Mouse (Mus musculus): ENCODE measurements around the gene Sectm1a. TPM values are rescaled to one million over a fixed set of nuclear protein-coding genes. Genes with fewer than 3 reads are reported as not detected.
"Not testable (repeated sequence)": the region's sequence is repeated elsewhere in the genome, so short reads cannot be mapped to it uniquely, and the experiment has no call there.

The Sectm1a gene
- polyA plus RNA-seq, 1 experiment from 2014 or later = not detected

DNA sequence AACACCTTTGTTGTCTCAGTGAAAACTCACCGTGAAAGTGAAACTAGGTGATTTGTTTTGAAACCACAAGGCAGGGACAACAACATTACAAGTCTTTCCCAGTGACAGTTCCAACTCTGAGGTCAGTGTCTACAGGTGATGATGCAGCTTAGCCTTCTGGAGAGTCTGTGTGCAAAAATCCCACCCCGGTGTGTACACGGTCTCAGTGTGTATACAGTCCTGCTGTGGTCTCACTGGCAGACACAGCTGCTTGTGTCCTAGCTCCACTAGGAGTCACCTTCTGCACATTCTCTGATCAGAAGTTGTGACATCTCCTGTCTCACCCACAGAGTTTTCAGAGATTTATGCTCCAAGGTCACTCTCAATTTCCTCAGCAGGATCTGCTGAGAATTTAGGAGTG lies 16.8 kb downstream of the Sectm1a start:
- no peak for ATAC-seq (replicated peaks; ENCODE audit: insufficient number of reproducible peaks, low FRiP score, low TSS enrichment, low read depth)
- 82% methylated on average over 3 of the region's 3 CpGs for WGBS

DNA sequence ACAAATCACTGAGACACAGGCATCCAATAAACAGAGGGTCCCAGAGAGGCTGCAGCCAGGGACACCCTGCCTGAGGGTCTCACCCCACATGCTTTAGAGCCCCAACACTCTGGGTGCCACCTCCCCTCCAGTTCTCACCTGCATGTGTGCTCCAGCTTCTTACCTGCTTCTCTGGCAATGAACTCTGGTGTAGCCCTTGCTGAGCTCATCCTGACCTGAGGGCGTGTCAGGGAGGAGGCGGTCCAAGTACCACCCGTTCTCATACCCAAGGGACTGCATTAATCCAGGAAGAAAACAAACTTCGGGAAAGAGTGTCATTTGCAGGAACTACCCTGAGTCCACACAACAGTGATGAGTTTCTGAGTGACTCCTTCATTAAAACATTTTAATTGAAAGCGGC lies 17.6 kb downstream of the Sectm1a start, which contains the start of gene Sectm1b:
Sectm1b (minus strand) TSS at position 191 of the 400 bp plus-strand sequence.
- Histone ChIP-seq H3K9ac (replicated peaks; ENCODE audit: low read length) (no peak within 1 kb of the TSS), H3K4me2 (ENCODE audit: low read depth, low read length) (no peak within 1 kb of the TSS), H3K36me3 (replicated peaks; ENCODE audit: control insufficient read depth, insufficient read depth, low read depth, low read length) (no peaks in the 10 kb centered on the region), H3K4me1 (ENCODE audit: control insufficient read depth, insufficient read depth, low read length) (no peaks in the 10 kb centered on the region), H3K27ac (replicated peaks; ENCODE audit: low read depth, low read length) (no peak within 1 kb of the TSS), H3K9me3 (replicated peaks; ENCODE audit: control insufficient read depth, low read length) (no peaks in the 10 kb centered on the region), H3K4me3 (ENCODE audit: low read depth, low read length) (no peak within 1 kb of the TSS), H3K27me3 (ENCODE audit: control insufficient read depth, insufficient read depth, low read length) (no peaks in the 10 kb centered on the region)
- WGBS = 72% methylated on average over 5 of the region's 5 CpGs
- DNase-seq (ENCODE audit: low spot score) (no peak), ATAC-seq (replicated peaks; ENCODE audit: insufficient number of reproducible peaks, low FRiP score, low TSS enrichment, low read depth) (no peak)

More for the DNA sequence above, 16.8 kb downstream of the Sectm1a start:
- no peaks in the 10 kb centered on the region for H3K4me1 ChIP-seq (ENCODE audit: control insufficient read depth, insufficient read depth, low read length)
- no peaks in the 10 kb centered on the region for H3K36me3 ChIP-seq (replicated peaks; ENCODE audit: control insufficient read depth, insufficient read depth, low read depth, low read length)
- no peak overlapping the region for H3K4me3 ChIP-seq (ENCODE audit: low read depth, low read length)
- no peak overlapping the region for H3K9ac ChIP-seq (replicated peaks; ENCODE audit: low read length)
- H3K27ac ChIP-seq (replicated peaks; ENCODE audit: low read depth, low read length) = no peak overlapping the region
- no peaks in the 10 kb centered on the region for H3K27me3 ChIP-seq (ENCODE audit: control insufficient read depth, insufficient read depth, low read length)
- H3K4me2 ChIP-seq (ENCODE audit: low read depth, low read length) = no peak overlapping the region
- no peak for DNase-seq (ENCODE audit: low spot score)
- no peaks in the 10 kb centered on the region for H3K9me3 ChIP-seq (replicated peaks; ENCODE audit: control insufficient read depth, low read length)

DNA sequence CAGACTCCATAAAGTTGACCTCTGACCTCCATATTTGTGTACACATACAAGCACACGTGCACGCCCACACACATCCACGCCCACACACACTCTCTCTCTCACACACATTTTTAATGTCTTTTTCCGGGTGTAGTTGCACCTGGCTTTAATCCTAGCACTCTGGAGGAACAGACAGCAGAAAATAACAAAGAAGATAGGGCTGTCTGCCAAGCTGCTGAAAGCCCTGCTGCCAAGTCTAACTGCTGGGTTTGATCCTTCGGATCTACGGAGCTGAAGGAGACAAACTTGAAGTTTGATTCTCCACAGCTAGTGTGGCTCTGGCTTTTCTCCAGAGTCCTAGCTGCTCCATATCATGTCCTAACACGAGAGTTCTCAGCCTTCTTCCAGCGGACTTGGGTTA lies 19.4 kb downstream of the Sectm1a start:
- H3K4me1 ChIP-seq (ENCODE audit: control insufficient read depth, insufficient read depth, low read length) = no peaks in the 10 kb centered on the region
- WGBS = 82% methylated on average over 8 of the region's 8 CpGs
- H3K27me3 ChIP-seq (ENCODE audit: control insufficient read depth, insufficient read depth, low read length) = no peaks in the 10 kb centered on the region
- no peak for DNase-seq (ENCODE audit: low spot score)
- H3K9ac ChIP-seq (replicated peaks; ENCODE audit: low read length) = no peak overlapping the region
- H3K9me3 ChIP-seq (replicated peaks; ENCODE audit: control insufficient read depth, low read length) = no peaks in the 10 kb centered on the region
- no peaks in the 10 kb centered on the region for H3K36me3 ChIP-seq (replicated peaks; ENCODE audit: control insufficient read depth, insufficient read depth, low read depth, low read length)
- no peak overlapping the region for H3K27ac ChIP-seq (replicated peaks; ENCODE audit: low read depth, low read length)
- no peak overlapping the region for H3K4me2 ChIP-seq (ENCODE audit: low read depth, low read length)
- H3K4me3 ChIP-seq (ENCODE audit: low read depth, low read length) = no peak overlapping the region
- ATAC-seq (replicated peaks; ENCODE audit: insufficient number of reproducible peaks, low FRiP score, low TSS enrichment, low read depth) = no peak

DNA sequence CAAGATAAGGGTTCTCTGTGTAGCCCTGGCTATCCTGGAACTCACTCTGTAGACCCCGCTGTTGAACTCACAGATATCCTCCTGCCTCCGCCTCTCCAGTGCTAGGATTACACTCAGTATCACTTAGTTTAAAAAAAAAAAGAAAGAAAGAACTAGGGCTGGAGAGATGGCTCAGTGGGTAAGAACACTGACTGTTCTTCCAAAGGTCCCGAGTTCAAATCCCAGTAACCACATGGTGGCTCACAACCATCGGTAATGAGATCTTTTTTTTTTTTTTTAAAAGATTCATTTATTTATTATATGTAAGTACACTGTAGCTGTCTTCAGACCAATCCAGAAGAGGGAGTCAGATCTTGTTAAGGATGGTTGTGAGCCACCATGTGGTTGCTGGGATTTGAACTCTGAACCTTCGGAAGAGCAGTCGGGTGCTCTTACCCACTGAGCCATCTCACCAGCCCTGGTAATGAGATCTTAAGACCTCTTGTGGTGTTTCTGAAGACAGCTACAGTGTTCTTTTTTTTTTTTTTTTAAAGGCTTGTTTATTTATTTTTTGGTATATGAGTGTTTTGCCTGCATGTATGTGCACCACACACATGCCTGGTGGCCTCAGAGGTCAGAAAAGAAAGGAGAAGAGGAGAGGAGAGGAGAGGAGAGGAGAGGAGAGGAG lies 20.5 kb downstream of the Sectm1a start:
- not testable (repeated sequence) for ATAC-seq (replicated peaks; ENCODE audit: insufficient number of reproducible peaks, low FRiP score, low TSS enrichment, low read depth); H3K4me2 ChIP-seq (ENCODE audit: low read depth, low read length); H3K9me3 ChIP-seq (replicated peaks; ENCODE audit: control insufficient read depth, low read length); H3K27ac ChIP-seq (replicated peaks; ENCODE audit: low read depth, low read length); H3K9ac ChIP-seq (replicated peaks; ENCODE audit: low read length); H3K36me3 ChIP-seq (replicated peaks; ENCODE audit: control insufficient read depth, insufficient read depth, low read depth, low read length); H3K4me3 ChIP-seq (ENCODE audit: low read depth, low read length); H3K27me3 ChIP-seq (ENCODE audit: control insufficient read depth, insufficient read depth, low read length); DNase-seq (ENCODE audit: low spot score); H3K4me1 ChIP-seq (ENCODE audit: control insufficient read depth, insufficient read depth, low read length)
- 91% methylated on average over 6 of the region's 6 CpGs for WGBS

DNA sequence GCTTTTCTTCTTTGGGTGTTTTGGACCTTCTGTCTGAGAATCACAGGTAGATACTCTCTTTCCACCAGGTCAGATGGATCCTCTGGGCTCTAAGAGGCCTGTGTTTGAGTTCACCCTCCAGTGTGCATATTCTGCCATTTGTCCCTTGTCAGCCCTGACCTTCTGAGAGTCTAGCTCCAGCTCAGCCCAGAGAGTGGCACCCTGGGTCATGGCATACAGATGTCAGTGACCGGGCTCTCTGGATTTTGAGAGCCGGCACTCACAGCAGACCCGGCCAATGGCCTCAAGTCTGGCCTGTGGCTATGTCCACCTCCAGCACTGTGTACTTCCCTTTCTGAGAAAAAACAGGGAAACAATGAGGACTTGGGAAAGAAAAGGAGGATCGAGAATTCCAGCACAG lies 21.5 kb downstream of the Sectm1a start:
- Histone ChIP-seq H3K4me2 (ENCODE audit: low read depth, low read length) (no peak overlapping the region), H3K4me3 (ENCODE audit: low read depth, low read length) (no peak overlapping the region), H3K27me3 (ENCODE audit: control insufficient read depth, insufficient read depth, low read length) (no peaks in the 10 kb centered on the region), H3K9ac (replicated peaks; ENCODE audit: low read length) (no peak overlapping the region), H3K4me1 (ENCODE audit: control insufficient read depth, insufficient read depth, low read length) (no peaks in the 10 kb centered on the region), H3K9me3 (replicated peaks; ENCODE audit: control insufficient read depth, low read length) (no peaks in the 10 kb centered on the region), H3K36me3 (replicated peaks; ENCODE audit: control insufficient read depth, insufficient read depth, low read depth, low read length) (no peaks in the 10 kb centered on the region), H3K27ac (replicated peaks; ENCODE audit: low read depth, low read length) (no peak overlapping the region)
- DNase-seq (ENCODE audit: low spot score) (no peak), ATAC-seq (replicated peaks; ENCODE audit: insufficient number of reproducible peaks, low FRiP score, low TSS enrichment, low read depth) (no peak)
- WGBS = 86% methylated on average over 4 of the region's 4 CpGs

DNA sequence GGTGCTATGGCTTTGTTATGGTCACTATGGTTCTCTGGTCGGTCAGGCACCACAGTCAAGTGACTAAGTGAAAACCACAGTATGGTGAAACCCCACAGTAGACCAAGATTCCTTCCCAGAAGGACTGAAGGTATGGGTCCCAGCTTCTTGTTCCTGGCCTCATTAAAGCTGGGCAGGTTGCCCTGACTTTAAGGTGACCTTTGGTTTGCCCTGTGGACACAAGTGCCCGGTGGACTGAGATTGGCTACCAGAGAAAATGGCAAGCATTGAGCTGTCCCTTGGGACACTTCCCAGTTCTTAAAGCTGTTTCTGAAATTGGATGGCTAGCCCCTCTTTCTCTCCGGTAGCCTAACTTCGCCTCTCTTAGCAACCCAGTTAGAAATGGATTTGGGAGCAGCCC lies 22.1 kb downstream of the Sectm1a start:
- DNase-seq (ENCODE audit: low spot score) (no peak), ATAC-seq (replicated peaks; ENCODE audit: insufficient number of reproducible peaks, low FRiP score, low TSS enrichment, low read depth) (no peak)
- H3K27ac ChIP-seq (replicated peaks; ENCODE audit: low read depth, low read length) = no peak overlapping the region
- H3K4me3 ChIP-seq (ENCODE audit: low read depth, low read length) = no peak overlapping the region
- no peak overlapping the region for H3K9ac ChIP-seq (replicated peaks; ENCODE audit: low read length)
- H3K4me1 ChIP-seq (ENCODE audit: control insufficient read depth, insufficient read depth, low read length) = no peaks in the 10 kb centered on the region
- H3K9me3 ChIP-seq (replicated peaks; ENCODE audit: control insufficient read depth, low read length) = no peaks in the 10 kb centered on the region
- 84% methylated on average over 4 of the region's 4 CpGs for WGBS
- no peaks in the 10 kb centered on the region for H3K36me3 ChIP-seq (replicated peaks; ENCODE audit: control insufficient read depth, insufficient read depth, low read depth, low read length)
- no peak overlapping the region for H3K4me2 ChIP-seq (ENCODE audit: low read depth, low read length)
- no peaks in the 10 kb centered on the region for H3K27me3 ChIP-seq (ENCODE audit: control insufficient read depth, insufficient read depth, low read length)

DNA sequence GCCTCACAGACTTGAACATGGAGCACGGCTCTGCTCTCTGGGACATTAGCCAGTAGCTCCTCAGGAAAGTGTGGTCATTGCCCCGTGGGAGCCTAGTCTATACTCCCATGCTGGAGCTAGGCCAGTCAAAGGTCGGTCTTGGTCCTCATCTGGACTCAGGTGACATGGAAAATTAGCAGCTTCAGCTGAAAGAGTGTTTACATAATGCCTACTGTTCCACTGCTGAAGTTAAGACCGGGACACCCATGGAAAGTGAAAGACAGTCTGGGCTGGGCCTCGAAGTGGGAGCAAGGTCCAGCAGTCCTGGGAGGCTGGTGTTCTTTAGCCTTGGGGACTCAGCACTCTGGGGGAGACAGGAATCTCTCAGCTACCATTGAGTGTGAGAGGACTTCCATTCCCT lies 22.9 kb downstream of the Sectm1a start:
- no peak overlapping the region for H3K4me2 ChIP-seq (ENCODE audit: low read depth, low read length)
- H3K27me3 ChIP-seq (ENCODE audit: control insufficient read depth, insufficient read depth, low read length) = no peaks in the 10 kb centered on the region
- no peaks in the 10 kb centered on the region for H3K9me3 ChIP-seq (replicated peaks; ENCODE audit: control insufficient read depth, low read length)
- no peak overlapping the region for H3K9ac ChIP-seq (replicated peaks; ENCODE audit: low read length)
- DNase-seq (ENCODE audit: low spot score) = no peak
- H3K4me3 ChIP-seq (ENCODE audit: low read depth, low read length) = no peak overlapping the region
- no peak for ATAC-seq (replicated peaks; ENCODE audit: insufficient number of reproducible peaks, low FRiP score, low TSS enrichment, low read depth)
- H3K4me1 ChIP-seq (ENCODE audit: control insufficient read depth, insufficient read depth, low read length) = no peaks in the 10 kb centered on the region
- H3K36me3 ChIP-seq (replicated peaks; ENCODE audit: control insufficient read depth, insufficient read depth, low read depth, low read length) = no peaks in the 10 kb centered on the region
- H3K27ac ChIP-seq (replicated peaks; ENCODE audit: low read depth, low read length) = no peak overlapping the region
- WGBS = 87% methylated on average over 5 of the region's 5 CpGs

DNA sequence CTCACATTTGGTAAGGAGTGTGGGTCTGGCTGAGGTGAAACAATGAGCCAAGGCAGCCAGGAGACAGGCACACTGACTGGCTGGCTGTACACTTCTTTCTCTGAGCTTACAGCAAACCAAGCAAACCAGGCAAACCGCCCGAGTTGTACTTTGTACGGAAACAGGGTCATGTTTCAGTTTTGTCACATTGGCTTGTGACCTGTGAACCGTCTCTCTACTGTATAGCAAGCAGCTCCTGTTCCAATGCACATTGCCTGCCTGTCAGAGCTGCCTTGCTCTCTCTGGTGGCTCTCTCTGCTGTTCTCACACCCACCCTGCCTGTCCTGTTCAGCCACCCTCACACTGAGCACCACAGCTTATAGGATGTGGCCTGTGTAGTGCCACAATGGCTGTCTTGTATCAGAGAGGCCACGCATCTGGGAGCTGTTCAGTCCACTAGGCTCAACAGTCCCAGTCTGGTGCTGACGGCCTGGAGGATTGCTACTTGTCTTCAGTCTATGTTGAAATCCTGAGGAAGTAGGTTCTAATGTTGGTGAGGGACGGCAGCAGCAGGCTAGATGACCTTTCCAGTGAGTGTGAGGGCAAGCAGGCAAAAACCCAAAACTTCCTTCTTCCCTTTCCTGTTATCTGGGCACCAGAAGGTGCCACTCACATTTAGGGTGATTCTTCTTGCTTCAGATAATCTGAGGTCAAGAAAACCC lies 24.3 kb downstream of the Sectm1a start:
- Histone ChIP-seq H3K9me3 (replicated peaks; ENCODE audit: control insufficient read depth, low read length) (no peaks in the 10 kb centered on the region), H3K27me3 (ENCODE audit: control insufficient read depth, insufficient read depth, low read length) (no peaks in the 10 kb centered on the region), H3K4me3 (ENCODE audit: low read depth, low read length) (no peak overlapping the region), H3K36me3 (replicated peaks; ENCODE audit: control insufficient read depth, insufficient read depth, low read depth, low read length) (no peaks in the 10 kb centered on the region), H3K4me1 (ENCODE audit: control insufficient read depth, insufficient read depth, low read length) (no peaks in the 10 kb centered on the region), H3K9ac (replicated peaks; ENCODE audit: low read length) (no peak overlapping the region), H3K4me2 (ENCODE audit: low read depth, low read length) (no peak overlapping the region), H3K27ac (replicated peaks; ENCODE audit: low read depth, low read length) (no peak overlapping the region)
- WGBS = 51% methylated on average over 7 of the region's 7 CpGs
- ATAC-seq (replicated peaks; ENCODE audit: insufficient number of reproducible peaks, low FRiP score, low TSS enrichment, low read depth) (no peak), DNase-seq (ENCODE audit: low spot score) (no peak)
